Comparison of ENCODE assay signal across 21 mouse cellular contexts in genomic region chr1:190591621-190592020, GRCm38 (mm10).
"Had no signal": no experiment of that assay in that cellular context is flagged by ENCODE, and none has a peak within 500 bp of the region (broad histone marks: within the 10 kb centered on the region; RNA-seq: fewer than 3 reads in every experiment).

No protein-coding gene starts in this region.

- H3K4me1 ChIP-seq: liver, embryonic 13.5 days; liver, embryonic 15.5 days; lung, embryonic 15.5 days; midbrain, embryonic 13.5 days; midbrain, embryonic 15.5 days; neural tube, embryonic 13.5 days; neural tube, embryonic 15.5 days had no signal

- H3K36me3 ChIP-seq: liver, embryonic 13.5 days; liver, embryonic 15.5 days; lung, embryonic 15.5 days; midbrain, embryonic 13.5 days; midbrain, embryonic 15.5 days; neural tube, embryonic 13.5 days; neural tube, embryonic 15.5 days had no signal

- H3K27ac ChIP-seq: liver, embryonic 13.5 days; liver, embryonic 15.5 days; lung, embryonic 15.5 days; macrophage; midbrain, embryonic 13.5 days; midbrain, embryonic 15.5 days; neural tube, embryonic 13.5 days; neural tube, embryonic 15.5 days had no signal

- H3K4me3 ChIP-seq: liver, embryonic 13.5 days; liver, embryonic 15.5 days; lung, embryonic 15.5 days; midbrain, embryonic 13.5 days; midbrain, embryonic 15.5 days; myocyte; neural tube, embryonic 13.5 days; neural tube, embryonic 15.5 days had no signal

- H3K9me3 ChIP-seq: liver, embryonic 13.5 days; liver, embryonic 15.5 days; lung, embryonic 15.5 days; midbrain, embryonic 13.5 days; midbrain, embryonic 15.5 days; neural tube, embryonic 13.5 days; neural tube, embryonic 15.5 days had no signal

- DNase-seq: liver, embryonic 13.5 days; liver, postnatal 0 days; lung, adult 2 months; lung, postnatal 14 days; lung, postnatal 36 days; retina, postnatal 1 day; right cerebral cortex, adult 18-20 months; right cerebral cortex, postnatal 25 days; right cerebral cortex, postnatal 4 days; spleen, adult 18-20 months; thymus, adult 18-20 months; thymus, postnatal 14 days; thymus, postnatal 36 days had no signal

- H3K27me3 ChIP-seq: liver, embryonic 13.5 days; liver, embryonic 15.5 days; lung, embryonic 15.5 days; midbrain, embryonic 13.5 days; midbrain, embryonic 15.5 days; neural tube, embryonic 13.5 days; neural tube, embryonic 15.5 days had no signal
